Mouse (Mus musculus): ENCODE results near the gene Nfasc.

- TF ChIP-seq CTCF (IDR thresholded peaks at IDR 0.05) = no peak
- TF ChIP-seq EP300 (IDR thresholded peaks at IDR 0.05) = no peak
These were observed 86.8 kb downstream of the Nfasc start for GRCm38 (mm10) chr1:132654769-132655168.
